Mouse (Mus musculus): Measurements from ENCODE around the gene Egfl6.

The Egfl6 gene

GRCm38 (mm10) chrX:166584947-166585824 is at the start of gene Egfl6:
Egfl6 (minus strand) TSS chrX:166585720.
- no peak for DNase-seq (ENCODE audit: low spot score)

- no peak for DNase-seq (ENCODE audit: low spot score)
These were observed 41.5 kb upstream of the Egfl6 start for GRCm38 (mm10) chrX:166626866-166627570.

- DNase-seq (ENCODE audit: low spot score), result no peak
These were observed 40.7 kb upstream of the Egfl6 start for GRCm38 (mm10) chrX:166626174-166626573.

- no peak for DNase-seq (ENCODE audit: low spot score)
These were observed 37.7 kb upstream of the Egfl6 start for GRCm38 (mm10) chrX:166623176-166623575.

GRCm38 (mm10) chrX:166621560-166622301 is 36.2 kb upstream of the Egfl6 start:
- DNase-seq (ENCODE audit: low spot score), result no peak

- DNase-seq (ENCODE audit: low spot score), result no peak
These were observed 35.4 kb upstream of the Egfl6 start for GRCm38 (mm10) chrX:166620900-166621299.

GRCm38 (mm10) chrX:166619084-166619483 is 33.6 kb upstream of the Egfl6 start:
- no peak for DNase-seq (ENCODE audit: low spot score)

GRCm38 (mm10) chrX:166615191-166615590 is 29.7 kb upstream of the Egfl6 start:
- DNase-seq (ENCODE audit: low spot score), result no peak

- DNase-seq (ENCODE audit: low spot score), result no peak
These were observed 9.4 kb downstream of the Egfl6 start for GRCm38 (mm10) chrX:166576111-166576510.

GRCm38 (mm10) chrX:166565983-166566382 is 19.5 kb downstream of the Egfl6 start:
- DNase-seq (ENCODE audit: low spot score), result no peak

- no peak for DNase-seq (ENCODE audit: low spot score)
These were observed 20.1 kb downstream of the Egfl6 start for GRCm38 (mm10) chrX:166565401-166565800.

- DNase-seq (ENCODE audit: low spot score), result no peak
These were observed 20.6 kb downstream of the Egfl6 start for GRCm38 (mm10) chrX:166564900-166565299.

- no peak for DNase-seq (ENCODE audit: low spot score)
These were observed 26.2 kb downstream of the Egfl6 start for GRCm38 (mm10) chrX:166559333-166559732.

GRCm38 (mm10) chrX:166552355-166552754 is 33.2 kb downstream of the Egfl6 start:
- DNase-seq (ENCODE audit: low spot score), result no peak

- no peak for DNase-seq (ENCODE audit: low spot score)
These were observed 39.0 kb downstream of the Egfl6 start for GRCm38 (mm10) chrX:166546495-166546894.

- DNase-seq (ENCODE audit: low spot score), result no peak
These were observed 50.4 kb downstream of the Egfl6 start for GRCm38 (mm10) chrX:166535138-166535537.

GRCm38 (mm10) chrX:166533432-166533831 is 52.1 kb downstream of the Egfl6 start:
- DNase-seq (ENCODE audit: low spot score), result no peak

GRCm38 (mm10) chrX:166531671-166532070 is 53.8 kb downstream of the Egfl6 start:
- DNase-seq (ENCODE audit: low spot score), result no peak

- no peak for DNase-seq (ENCODE audit: low spot score)
These were observed 57.4 kb downstream of the Egfl6 start for GRCm38 (mm10) chrX:166528126-166528525.

- no peak for DNase-seq (ENCODE audit: low spot score)
These were observed 59.7 kb downstream of the Egfl6 start for GRCm38 (mm10) chrX:166525637-166526315.

GRCm38 (mm10) chrX:166520782-166521181 is 64.7 kb downstream of the Egfl6 start:
- no peak for DNase-seq (ENCODE audit: low spot score)

GRCm38 (mm10) chrX:166518345-166518744 is 67.2 kb downstream of the Egfl6 start, which contains the start of gene Tceanc:
Tceanc (minus strand) TSS chrX:166518567.
- no peak for DNase-seq (ENCODE audit: low spot score)

Data from layer of hippocampus, adult 9-10 months (tissue).